Mouse (Mus musculus) MN1 (cell line): ENCODE data around the gene Acox1.

ENCODE experiments used
- DNase-seq: peaks from one replicate; pipeline ENCODE4 v3.0.0-alpha.2; 2016; ENCODE audit warnings: low spot score

Acox1 gene

GRCm38 (mm10) chr11:116198639-116199531 is at the start of gene Acox1, which contains the start of gene Ten1:
Gene Acox1 (minus strand): TSS chr11:116199045.
Gene Ten1 (plus strand): TSS chr11:116198855.
- DNase-seq = peak; percentile 96

- DNase-seq = no peak
These were observed 48.8 kb upstream of the Acox1 start for GRCm38 (mm10) chr11:116247502-116248222.

GRCm38 (mm10) chr11:116245616-116246015 is 46.8 kb upstream of the Acox1 start:
- DNase-seq = no peak

- no peak for DNase-seq
These were observed 45.7 kb upstream of the Acox1 start for GRCm38 (mm10) chr11:116244580-116244979.

GRCm38 (mm10) chr11:116241744-116242235 is 42.9 kb upstream of the Acox1 start:
- peak; percentile 36 for DNase-seq

- peak; percentile 88 for DNase-seq
These were observed 41.0 kb upstream of the Acox1 start for GRCm38 (mm10) chr11:116239797-116240196.

- no peak for DNase-seq
These were observed 39.0 kb upstream of the Acox1 start, which contains the start of gene Evpl for GRCm38 (mm10) chr11:116237742-116238395. Gene Evpl (minus strand): TSS chr11:116238077.

- DNase-seq = no peak
These were observed 36.1 kb upstream of the Acox1 start for GRCm38 (mm10) chr11:116234901-116235300.

- no peak for DNase-seq
These were observed 33.6 kb upstream of the Acox1 start for GRCm38 (mm10) chr11:116232427-116232826.

GRCm38 (mm10) chr11:116228699-116229098 is 29.9 kb upstream of the Acox1 start:
- DNase-seq = no peak

GRCm38 (mm10) chr11:116226414-116226813 is 27.6 kb upstream of the Acox1 start:
- DNase-seq = peak; percentile 84

GRCm38 (mm10) chr11:116222740-116223059 is 23.9 kb upstream of the Acox1 start:
- no peak for DNase-seq

- no peak for DNase-seq
These were observed 23.3 kb upstream of the Acox1 start for GRCm38 (mm10) chr11:116221931-116222739.

GRCm38 (mm10) chr11:116219885-116220284 is 21.0 kb upstream of the Acox1 start:
- DNase-seq = peak; percentile 58

GRCm38 (mm10) chr11:116218737-116219400 is 20.0 kb upstream of the Acox1 start:
- peak; percentile 98 for DNase-seq

- peak; percentile 33 for DNase-seq
These were observed 19.4 kb upstream of the Acox1 start for GRCm38 (mm10) chr11:116218263-116218662.

GRCm38 (mm10) chr11:116216549-116216948 is 17.7 kb upstream of the Acox1 start:
- no peak for DNase-seq

GRCm38 (mm10) chr11:116215991-116216390 is 17.1 kb upstream of the Acox1 start:
- no peak for DNase-seq

GRCm38 (mm10) chr11:116215181-116215580 is 16.3 kb upstream of the Acox1 start:
- DNase-seq = no peak

GRCm38 (mm10) chr11:116213877-116214510 is 15.1 kb upstream of the Acox1 start:
- no peak for DNase-seq
